Mouse (Mus musculus) heart, postnatal 0 days (tissue): ENCODE measurements around the gene Chn2. TPM values are rescaled to one million over a fixed set of nuclear protein-coding genes. Genes with fewer than 3 reads are reported as not detected.
"Not testable (repeated sequence)": the region's sequence is repeated elsewhere in the genome, so short reads cannot be mapped to it uniquely, and the experiment has no call there.

Source experiments
- ATAC-seq: fragments of 200-750 bp; cut with Nextera tagmentation; 2 replicates; pipeline ENCODE4 v1.8.0; 2017; ENCODE audit warnings: low read depth, moderate number of reproducible peaks, moderate library complexity; ENCODE audit not compliant: insufficient read depth
- DNase-seq: peaks from one replicate; pipeline ENCODE4 v3.0.0-alpha.2; 2016; ENCODE audit warnings: low spot score
- H3K27ac ChIP-seq: fragments of 300-500 bp; sonication (generic); 2 replicates; pipeline ENCODE4 v1.5.1; 2014; ENCODE audit warnings: low read depth, mild to moderate bottlenecking
- H3K27me3 ChIP-seq: fragments of 300-500 bp; sonication (generic); 2 replicates; pipeline ENCODE4 v1.6.1; 2014; ENCODE audit warnings: low read length, mixed read lengths; ENCODE audit not compliant: control insufficient read depth, insufficient read depth
- H3K36me3 ChIP-seq: fragments of 300-500 bp; sonication (generic); replicated peaks from 2 replicates; pipeline ENCODE4 v1.6.1; 2014; ENCODE audit warnings: low read length, mixed read lengths; ENCODE audit not compliant: control insufficient read depth, insufficient read depth
- H3K4me1 ChIP-seq: fragments of 300-500 bp; sonication (generic); 2 replicates; pipeline ENCODE4 v1.6.1; 2014; ENCODE audit warnings: antibody characterized with exemption; ENCODE audit not compliant: control insufficient read depth, insufficient read depth
- H3K4me2 ChIP-seq: fragments of 300-500 bp; sonication (generic); 2 replicates; pipeline ENCODE4 v1.6.1; 2014; ENCODE audit warnings: low read depth, mild to moderate bottlenecking, low read length, moderate library complexity
- H3K4me3 ChIP-seq: fragments of 300-500 bp; sonication (generic); 2 replicates; pipeline ENCODE4 v1.5.1; 2014; ENCODE audit warnings: low read depth, low read length
- H3K9ac ChIP-seq: fragments of 300-500 bp; sonication (generic); replicated peaks from 2 replicates; pipeline ENCODE4 v1.6.1; 2014; ENCODE audit warnings: low read depth, low read length, mixed read lengths
- H3K9me3 ChIP-seq: fragments of 300-500 bp; sonication (generic); replicated peaks from 2 replicates; pipeline ENCODE4 v1.6.1; 2016; ENCODE audit warnings: low read length; ENCODE audit not compliant: control insufficient read depth
- CTCF ChIP-seq: IDR thresholded peaks from 2 replicates; pipeline ENCODE4 v1.5.1; 2016; ENCODE audit warnings: antibody characterized with exemption, control low read depth, low read depth
- EP300 ChIP-seq: IDR thresholded peaks from 2 replicates; pipeline ENCODE4 v1.6.1; 2016; ENCODE audit warnings: antibody characterized with exemption, low read depth
- WGBS: fragments of 180-500 bp; shearing (Covaris S2); extraction: QIAGEN DNeasy Blood & Tissue Kit; methylation state at CpG from one replicate; pipeline ENCODE4 v1.1.7; 2014; 5-methylcytosine and 5-hydroxymethylcytosine counted together
- polyA plus RNA-seq: library from polyadenylated mRNA; unstranded; fragments of >200 nt; fragmentation: Nextera tagmentation; extraction: Ambion mirVana; gene quantifications from 2 replicates; pipeline ENCODE4 v1.2.1, GENCODE M21; 2015
- total RNA-seq: library from RNA; depleted of rRNA; stranded (reverse); fragments of >200 nt; gene quantifications from 2 replicates; pipeline ENCODE4 v1.2.3, GENCODE M21; 2014; ENCODE audit warnings: low replicate concordance

Chn2 gene
- total and polyA plus RNA-seq, 2 experiments from 2014 or later = 2.0 to 12.2 TPM

DNA sequence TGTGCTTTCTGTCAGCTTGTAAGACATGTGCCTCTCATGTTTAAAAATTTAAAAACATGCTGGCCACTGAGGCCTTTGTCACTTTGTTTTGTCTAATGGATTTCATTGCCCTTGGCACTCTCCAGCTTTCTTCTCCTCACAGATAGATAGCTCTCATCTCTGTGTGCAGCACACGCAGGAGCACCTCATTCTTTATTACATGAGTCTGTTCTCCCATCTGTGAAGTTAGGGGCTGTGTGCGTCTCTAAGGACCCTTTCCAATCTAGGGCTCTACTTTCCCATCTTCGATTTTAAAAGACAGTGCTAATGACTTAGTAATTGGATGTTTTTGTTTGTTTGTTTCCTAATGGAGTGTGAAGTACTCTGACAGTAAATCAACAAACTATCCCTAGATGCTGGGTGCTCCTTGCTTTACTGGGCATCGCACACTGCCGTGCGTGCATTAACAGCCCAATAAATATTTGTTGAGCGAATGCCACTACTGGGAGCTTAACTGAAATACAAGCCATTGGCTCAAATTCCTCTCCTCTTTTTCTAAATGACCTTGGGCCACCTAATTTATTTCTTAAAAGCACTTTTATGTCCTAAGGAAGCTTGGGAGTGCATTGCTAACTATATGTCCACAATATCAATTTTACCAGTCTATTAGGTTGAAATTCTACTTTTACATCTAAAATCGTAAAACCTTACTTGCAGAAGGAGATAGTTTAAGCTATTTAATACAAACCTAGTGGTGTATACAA is 136.3 kb downstream of the Chn2 start:
- WGBS = 82% methylated on average over 8 of the region's 8 CpGs
- Histone ChIP-seq H3K36me3 (no peaks in the 10 kb centered on the region), H3K27ac (no peak overlapping the region), H3K9ac (no peak overlapping the region), H3K4me3 (no peak overlapping the region), H3K27me3 (no peaks in the 10 kb centered on the region), H3K9me3 (no peaks in the 10 kb centered on the region), H3K4me1 (no peaks in the 10 kb centered on the region), H3K4me2 (no peak overlapping the region)
- DNase-seq (no peak), ATAC-seq (no peak)
- no peak for TF ChIP-seq CTCF
- no peak for TF ChIP-seq EP300

DNA sequence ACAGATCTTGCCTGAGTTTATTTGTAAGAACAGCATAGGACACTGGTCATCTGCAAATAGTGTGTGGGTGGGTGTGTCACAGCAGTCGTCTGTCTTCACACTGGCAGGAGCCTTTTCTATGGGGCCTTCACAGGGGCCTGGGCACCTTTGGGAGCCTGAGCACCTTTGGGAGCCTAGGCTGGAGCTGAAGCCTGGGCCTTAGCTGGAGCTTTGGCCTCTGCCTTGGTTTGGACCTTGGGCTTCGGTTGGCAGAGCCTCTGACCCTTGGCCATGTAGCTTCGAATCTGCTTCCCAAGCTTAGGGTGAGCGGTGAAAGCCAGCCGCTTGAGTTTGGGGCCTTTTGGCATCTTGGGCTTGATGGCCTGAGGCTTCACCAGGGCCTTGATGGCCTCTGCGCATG is 137.7 kb downstream of the Chn2 start:
- not testable (repeated sequence) for H3K4me1 ChIP-seq, H3K4me2 ChIP-seq, H3K9me3 ChIP-seq, ATAC-seq, H3K27ac ChIP-seq, H3K9ac ChIP-seq, H3K4me3 ChIP-seq, H3K36me3 ChIP-seq, H3K27me3 ChIP-seq, DNase-seq
- WGBS = 92% methylated on average over 6 of the region's 6 CpGs

DNA sequence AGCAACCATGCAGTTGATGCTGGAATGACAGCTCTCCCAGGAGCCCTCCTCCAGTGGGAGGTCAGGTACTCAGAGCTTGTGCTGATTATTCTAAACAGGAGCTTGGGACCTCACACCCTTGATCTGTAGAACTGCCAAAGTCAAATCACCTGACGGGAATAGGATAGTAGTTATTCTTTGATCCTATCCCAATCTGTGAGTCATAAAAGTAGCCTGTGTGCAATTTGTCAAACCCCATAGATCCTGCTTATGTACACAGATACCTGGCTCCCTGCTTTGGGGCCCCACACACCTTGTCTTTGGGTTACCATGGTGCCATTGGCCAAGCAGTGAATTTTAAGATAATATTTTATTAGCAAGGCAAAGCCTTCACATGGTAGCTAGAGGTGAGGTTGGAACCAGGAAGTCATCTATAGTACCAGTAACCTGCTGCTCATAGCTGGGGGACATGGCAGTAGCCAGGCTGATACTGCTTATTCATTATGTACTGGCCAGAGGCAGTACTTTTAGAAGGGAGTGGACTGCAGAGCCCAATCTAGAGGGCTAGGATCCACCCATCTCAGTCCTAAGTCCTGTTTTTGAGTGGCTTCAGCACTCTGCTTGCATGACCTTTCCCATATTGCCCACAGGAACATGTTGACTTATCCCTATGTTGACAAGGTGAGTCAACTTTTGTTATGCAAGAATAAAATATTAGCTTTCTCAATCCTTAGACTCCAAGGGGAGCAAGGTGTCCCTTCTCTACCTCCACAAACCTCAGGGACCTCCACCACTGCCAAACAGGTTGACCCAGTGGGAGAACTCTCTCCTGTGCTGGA is 139.9 kb downstream of the Chn2 start:
- no peaks in the 10 kb centered on the region for H3K36me3 ChIP-seq
- no peaks in the 10 kb centered on the region for H3K4me1 ChIP-seq
- no peak overlapping the region for H3K27ac ChIP-seq
- TF ChIP-seq EP300 = no peak
- no peak for TF ChIP-seq CTCF
- no peaks in the 10 kb centered on the region for H3K27me3 ChIP-seq
- H3K4me2 ChIP-seq = no peak overlapping the region
- no peak overlapping the region for H3K9ac ChIP-seq
- H3K4me3 ChIP-seq = no peak overlapping the region
- 76% methylated on average over 1 of the region's 1 CpGs for WGBS
- no peaks in the 10 kb centered on the region for H3K9me3 ChIP-seq
- DNase-seq (no peak), ATAC-seq (no peak)

DNA sequence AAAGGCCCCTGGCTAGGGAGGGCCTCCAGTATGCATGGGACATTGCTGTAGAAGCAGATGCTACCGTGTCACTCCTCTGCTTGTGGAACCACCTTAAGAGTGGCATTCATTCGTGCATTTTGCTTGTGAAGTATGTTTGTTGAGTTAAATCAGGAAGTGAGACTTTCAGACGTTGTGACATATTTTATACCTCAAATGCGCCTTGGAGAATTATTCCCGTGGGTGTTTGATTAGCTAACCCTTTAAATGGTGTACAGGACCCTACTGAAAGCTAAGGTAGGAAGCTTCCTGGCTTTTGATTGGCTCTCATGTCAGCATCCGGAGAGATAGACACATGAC is 140.5 kb downstream of the Chn2 start:
- no peak overlapping the region for H3K4me2 ChIP-seq
- WGBS = 83% methylated on average over 6 of the region's 6 CpGs
- H3K4me1 ChIP-seq = no peaks in the 10 kb centered on the region
- H3K27ac ChIP-seq = no peak overlapping the region
- H3K36me3 ChIP-seq = no peaks in the 10 kb centered on the region
- TF ChIP-seq CTCF = no peak
- no peak for TF ChIP-seq EP300
- DNase-seq (no peak), ATAC-seq (no peak)
- H3K9ac ChIP-seq = no peak overlapping the region
- H3K9me3 ChIP-seq = no peaks in the 10 kb centered on the region
- H3K27me3 ChIP-seq = no peaks in the 10 kb centered on the region
- no peak overlapping the region for H3K4me3 ChIP-seq

DNA sequence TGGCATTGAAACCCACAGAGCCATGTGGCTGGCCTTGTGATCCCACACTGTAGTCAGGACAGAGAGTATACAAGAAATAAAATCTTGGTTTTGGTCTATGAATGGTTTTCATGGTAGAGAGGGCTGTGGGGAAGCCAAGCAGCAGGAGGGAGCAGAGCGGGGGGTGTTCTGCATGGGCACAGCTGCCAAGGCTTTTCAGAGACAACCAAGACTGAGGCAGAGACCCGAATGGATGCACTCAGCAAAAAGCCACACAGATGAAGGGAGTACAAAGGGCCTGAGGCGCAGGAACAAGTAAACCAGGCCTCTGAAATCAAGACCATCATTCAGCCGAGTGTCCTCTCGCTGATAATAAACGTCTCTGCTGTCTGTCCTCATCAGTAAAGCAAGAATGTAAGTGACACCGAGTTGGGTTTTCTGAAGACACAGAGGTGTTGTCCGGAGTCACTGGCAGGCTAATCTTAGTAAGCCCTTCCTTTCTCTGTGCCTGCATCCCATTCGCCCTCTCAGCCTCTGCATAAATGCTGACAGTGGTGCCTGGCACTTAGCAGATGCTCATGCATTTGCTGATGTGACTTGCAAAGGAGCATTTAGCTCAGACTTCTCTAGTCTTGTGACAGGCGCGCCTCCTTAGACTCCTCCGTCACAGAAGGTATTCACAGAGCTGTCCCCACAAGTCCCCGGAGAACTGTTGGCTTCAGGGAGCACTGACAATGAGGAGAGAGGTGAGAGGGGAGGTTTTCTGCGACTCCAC is 144.6 kb downstream of the Chn2 start:
- Histone ChIP-seq H3K36me3 (no peaks in the 10 kb centered on the region), H3K4me1 (no peaks in the 10 kb centered on the region), H3K27ac (no peak overlapping the region), H3K9me3 (no peaks in the 10 kb centered on the region), H3K9ac (no peak overlapping the region), H3K4me2 (no peak overlapping the region), H3K4me3 (no peak overlapping the region), H3K27me3 (no peaks in the 10 kb centered on the region)
- TF ChIP-seq CTCF (no peak), EP300 (no peak)
- 54% methylated on average over 14 of the region's 14 CpGs for WGBS
- ATAC-seq (no peak), DNase-seq (no peak)
